Mouse (Mus musculus) cerebellum, adult 8-10 months (tissue): ENCODE measurements around the gene Dcun1d1.

Source experiments
- DNase-seq: peaks from one replicate; pipeline ENCODE4 v3.0.0; 2022

The Dcun1d1 gene

DNA sequence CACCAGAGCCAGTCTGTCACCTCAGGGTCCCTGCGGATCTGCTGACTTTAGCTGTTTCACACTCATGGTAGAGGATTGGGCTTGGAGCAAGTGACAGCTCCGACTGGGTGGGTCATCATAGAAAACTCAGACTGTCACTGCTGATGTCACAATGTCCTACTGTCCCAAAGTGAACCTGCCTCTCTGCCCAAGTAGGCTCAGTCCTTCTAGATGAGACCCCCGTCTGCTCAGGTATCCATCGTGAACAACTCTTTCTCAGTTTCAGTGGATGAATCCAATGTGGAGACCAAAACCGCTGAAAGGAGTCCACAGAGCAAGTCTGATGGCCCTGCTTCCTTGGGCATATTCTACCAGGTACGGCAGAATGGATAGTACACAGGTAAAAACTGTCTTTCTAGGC lies at the start of gene Dcun1d1:
Dcun1d1 (minus strand) TSS at position 101 of the 400 bp plus-strand sequence.
- no peak for DNase-seq

- DNase-seq = no peak
Observed at GRCm38 (mm10) chr3:35986266-35986665, 49.0 kb upstream of the Dcun1d1 start.

DNA sequence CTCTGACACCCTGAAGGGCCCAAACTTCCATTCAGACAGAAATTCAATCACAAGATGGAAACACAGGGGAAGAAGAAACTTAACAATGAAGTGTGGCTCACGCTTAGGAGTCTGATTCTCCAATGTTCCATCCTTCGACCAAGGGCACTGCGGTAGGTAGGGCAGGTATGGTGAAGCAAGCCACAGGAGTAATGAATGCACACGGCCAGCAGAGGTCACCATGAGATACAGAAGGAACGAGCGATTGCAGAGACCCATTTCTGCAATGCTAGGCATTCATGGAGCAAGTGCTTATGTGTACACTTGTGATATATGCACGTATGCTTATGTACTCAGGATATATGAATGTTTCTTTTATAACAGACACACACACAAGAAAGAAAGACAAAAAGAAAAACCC lies 36.3 kb upstream of the Dcun1d1 start:
- DNase-seq = no peak

GRCm38 (mm10) chr3:35972985-35973384 lies 35.7 kb upstream of the Dcun1d1 start:
- peak; percentile 11 for DNase-seq

GRCm38 (mm10) chr3:35971149-35971548 lies 33.9 kb upstream of the Dcun1d1 start:
- no peak for DNase-seq

DNA sequence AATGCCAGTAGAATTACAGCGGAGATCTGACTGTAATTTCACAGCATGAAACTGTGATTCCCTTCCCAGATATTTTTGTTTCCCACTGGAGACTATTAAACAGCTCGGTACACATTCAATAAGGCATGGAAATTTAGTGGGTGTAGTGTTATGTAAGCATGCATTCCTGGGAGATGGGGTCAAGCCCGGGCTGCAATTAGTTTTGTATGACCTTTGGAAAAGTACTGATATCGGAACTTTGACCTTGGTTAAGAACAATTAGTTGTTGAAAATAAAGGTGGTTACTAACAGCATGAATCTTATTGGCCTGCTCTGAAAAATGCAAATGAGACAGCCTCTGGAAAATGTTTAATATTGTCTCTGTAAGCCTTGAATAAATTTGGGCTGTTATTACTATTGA lies 33.2 kb upstream of the Dcun1d1 start:
- no peak for DNase-seq

DNA sequence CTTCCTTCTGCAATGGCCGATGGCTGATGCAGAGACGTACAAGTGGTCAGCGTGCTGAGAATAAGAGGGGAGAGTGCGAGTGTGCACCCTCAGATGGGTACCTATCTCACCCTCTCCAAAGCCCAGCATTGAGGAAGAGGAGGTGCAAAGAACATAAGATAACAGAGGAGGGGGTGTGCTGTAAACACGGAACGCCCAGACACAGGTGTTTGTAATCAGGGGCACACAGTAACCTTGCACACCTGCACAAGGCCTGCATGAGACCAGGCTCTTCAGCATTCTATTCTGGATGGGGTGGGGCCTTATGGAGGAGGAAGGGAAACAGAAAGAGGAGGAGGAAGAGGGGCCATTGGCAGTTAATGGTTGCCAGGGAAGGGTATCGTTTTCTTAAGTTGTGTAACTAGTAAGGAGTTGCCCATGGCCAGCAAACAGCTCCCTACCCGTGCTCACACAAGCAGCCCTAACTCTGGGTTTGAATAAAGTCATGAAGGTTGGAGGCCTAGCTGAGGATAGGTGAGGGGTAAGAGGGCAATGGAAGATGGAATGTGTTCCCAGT lies 30.2 kb upstream of the Dcun1d1 start:
- DNase-seq = no peak

- no peak for DNase-seq
Observed at GRCm38 (mm10) chr3:35966493-35966892, 29.2 kb upstream of the Dcun1d1 start.

- no peak for DNase-seq
Observed at GRCm38 (mm10) chr3:35964928-35965327, 27.7 kb upstream of the Dcun1d1 start.

DNA sequence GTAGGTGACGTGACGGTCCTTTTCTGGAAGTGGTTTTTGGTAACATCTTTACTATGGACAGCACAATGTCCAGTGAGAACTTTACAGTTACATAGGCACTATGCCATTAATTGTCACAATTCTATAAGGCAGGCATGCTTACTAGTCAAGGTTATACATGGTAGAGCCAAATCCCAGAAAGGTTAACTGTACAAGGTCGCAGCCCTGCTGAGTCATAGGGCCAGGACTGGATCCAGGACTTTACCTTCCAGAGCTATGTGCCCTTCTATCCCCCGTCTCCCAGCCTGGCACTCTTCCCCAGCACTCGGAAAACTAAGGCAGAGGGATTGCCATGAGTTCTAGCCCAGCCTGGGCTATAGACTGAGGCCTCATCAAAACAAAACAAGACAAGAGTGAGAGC lies 26.7 kb upstream of the Dcun1d1 start:
- no peak for DNase-seq

DNA sequence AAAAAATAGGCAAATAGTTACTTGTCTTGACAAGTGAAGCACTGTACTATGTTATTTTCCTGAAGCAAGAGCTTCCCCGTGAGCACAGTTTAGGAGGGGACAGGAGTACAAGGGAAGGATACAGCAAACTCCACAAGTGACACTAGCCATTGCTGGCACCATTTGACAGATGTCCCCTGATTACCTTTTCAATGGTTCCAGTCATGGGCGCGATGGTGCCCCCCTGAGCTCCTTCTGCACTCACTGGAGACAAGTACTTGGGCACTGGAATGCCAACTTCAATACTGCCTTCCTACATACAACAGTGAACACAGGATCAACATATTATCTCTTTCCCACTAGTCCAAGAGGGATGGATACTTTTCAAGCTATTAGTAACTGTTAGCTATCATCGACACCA lies 26.2 kb upstream of the Dcun1d1 start:
- no peak for DNase-seq

DNA sequence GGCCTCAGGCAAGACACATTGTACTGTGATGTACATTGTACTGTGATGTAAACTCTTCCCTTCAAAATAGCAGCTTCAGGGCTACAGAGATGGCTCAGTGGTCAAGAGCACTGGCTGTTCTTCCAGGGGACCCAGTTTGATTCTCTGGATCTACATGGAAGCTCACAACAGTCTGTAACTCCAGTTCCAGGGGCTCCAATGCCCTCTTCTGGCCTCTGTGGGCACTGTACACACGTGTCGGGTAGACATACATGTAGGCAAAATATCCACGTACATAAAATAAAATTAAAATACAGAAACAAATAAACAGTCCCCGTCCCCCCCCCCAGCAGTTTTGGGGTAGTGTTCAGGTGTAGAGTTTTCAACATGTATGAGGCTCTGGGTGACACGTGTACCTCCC lies 25.7 kb upstream of the Dcun1d1 start:
- DNase-seq = no peak

- no peak for DNase-seq
Observed at GRCm38 (mm10) chr3:35957230-35957629, 20.0 kb upstream of the Dcun1d1 start.

GRCm38 (mm10) chr3:35954901-35955575 lies 17.8 kb upstream of the Dcun1d1 start:
- no peak for DNase-seq

- no peak for DNase-seq
Observed at GRCm38 (mm10) chr3:35953816-35954215, 16.6 kb upstream of the Dcun1d1 start.

DNA sequence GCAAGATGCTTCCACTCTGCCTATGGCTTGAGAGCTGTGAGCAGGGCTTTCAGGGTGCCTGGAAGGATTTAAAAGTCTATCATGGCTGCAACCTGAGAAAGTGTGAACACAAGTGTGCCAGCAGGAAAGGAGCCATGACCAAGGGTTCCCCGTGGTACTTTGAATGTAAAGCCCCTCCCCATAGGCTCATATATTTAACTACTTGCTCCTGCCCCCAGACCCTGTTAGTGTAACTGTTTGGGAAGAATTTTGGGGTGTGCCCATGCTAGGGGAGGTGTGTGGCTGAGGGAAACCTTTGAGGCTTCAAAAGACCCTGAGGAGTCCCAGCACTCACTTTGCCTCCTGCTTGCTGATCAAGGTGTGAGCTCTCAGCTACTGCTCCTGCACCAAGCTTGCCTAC lies 15.9 kb upstream of the Dcun1d1 start:
- no peak for DNase-seq

- no peak for DNase-seq
Observed at GRCm38 (mm10) chr3:35948197-35948596, 11.0 kb upstream of the Dcun1d1 start.

DNA sequence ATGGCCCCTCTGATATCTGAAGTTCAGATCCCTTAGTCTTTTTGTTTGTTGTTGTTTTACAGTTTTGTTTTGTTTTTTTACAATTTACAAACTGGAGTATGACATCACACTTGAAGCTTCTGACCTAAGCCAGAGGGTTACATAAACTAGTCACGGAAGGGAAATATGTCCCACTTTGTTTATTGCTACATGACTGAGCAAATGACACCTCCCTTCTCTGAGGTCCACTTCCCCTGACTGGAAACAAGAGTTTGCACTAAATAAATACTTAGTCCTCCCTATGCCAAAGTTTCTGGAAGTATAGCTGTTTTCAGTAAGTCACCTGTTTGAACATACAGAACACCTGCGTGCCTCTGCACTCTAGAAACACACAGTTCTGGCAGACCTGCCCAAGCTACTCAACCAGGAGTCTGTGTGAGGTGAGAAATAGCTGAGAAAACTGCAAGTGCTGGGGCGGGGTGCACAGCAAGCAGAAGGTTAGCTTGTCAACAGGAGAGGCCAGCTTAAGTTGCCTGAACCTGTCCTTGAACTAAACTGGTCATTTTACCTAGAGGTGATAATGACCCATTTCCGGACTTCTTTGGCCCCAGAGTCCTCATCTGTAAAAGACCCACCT lies 3.4 kb upstream of the Dcun1d1 start:
- no peak for DNase-seq

DNA sequence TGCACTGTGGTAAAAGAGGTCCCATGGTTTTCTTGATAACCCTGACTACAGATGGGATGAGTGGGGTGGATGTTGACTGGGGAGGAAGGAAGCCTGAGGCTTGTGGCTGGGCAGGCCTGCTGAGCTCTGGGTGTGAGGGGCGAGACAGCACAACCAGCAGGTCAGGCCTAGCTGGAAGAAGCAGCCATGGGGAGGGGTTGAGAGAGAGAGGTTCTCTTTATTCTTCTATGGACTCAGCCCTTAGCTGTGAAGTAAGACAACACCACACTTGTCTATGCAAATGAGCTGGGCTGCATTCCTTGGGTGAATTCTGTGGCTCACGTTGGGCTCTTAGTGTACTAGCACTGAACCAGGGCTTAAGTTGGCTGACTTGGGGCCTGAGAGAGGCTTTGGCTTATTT lies 2.8 kb upstream of the Dcun1d1 start:
- no peak for DNase-seq

DNA sequence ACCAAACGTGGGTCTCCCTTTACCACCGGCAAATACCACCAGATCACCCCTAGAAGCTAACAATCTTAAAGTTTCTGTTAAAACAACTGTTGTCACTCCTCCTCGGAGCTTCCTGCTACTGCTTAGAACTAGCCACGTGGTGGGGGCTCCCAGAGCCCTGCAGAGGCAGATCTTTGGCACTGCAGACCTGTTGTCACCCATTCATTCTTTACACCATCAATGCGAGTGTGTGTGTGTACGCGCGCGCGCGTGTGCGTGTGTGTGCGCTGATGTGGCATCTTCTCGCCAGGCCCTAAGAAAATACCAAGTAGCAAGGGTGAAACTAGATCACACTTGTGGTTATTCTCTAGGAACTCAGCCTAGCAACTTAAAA lies 3.9 kb downstream of the Dcun1d1 start:
- DNase-seq = peak; percentile 18

- peak; percentile 80 for DNase-seq
Observed at GRCm38 (mm10) chr3:35932735-35933404, 4.4 kb downstream of the Dcun1d1 start.

GRCm38 (mm10) chr3:35931896-35932727 lies 5.1 kb downstream of the Dcun1d1 start:
- peak; percentile 56 for DNase-seq

- no peak for DNase-seq
Observed at GRCm38 (mm10) chr3:35931359-35931758, 5.9 kb downstream of the Dcun1d1 start.
